Mouse (Mus musculus) thymus, postnatal 25 days (tissue): Measurements from ENCODE around the gene Gstm6.
"Not testable (repeated sequence)": the region's sequence is repeated elsewhere in the genome, so short reads cannot be mapped to it uniquely, and the experiment has no call there.

ENCODE experiments used
- DNase-seq: peaks from one replicate; pipeline ENCODE4 v3.0.0; 2022

Gstm6 gene

GRCm38 (mm10) chr3:107943239-107943990 is at the start of gene Gstm6:
Gstm6 (minus strand) TSS chr3:107943749.
- DNase-seq = no peak

GRCm38 (mm10) chr3:107986041-107986562 is 42.6 kb upstream of the Gstm6 start, which contains the start of gene Gstm2:
Gstm2 (minus strand) TSS chr3:107986453.
- DNase-seq = no peak

- not testable (repeated sequence) for DNase-seq
Measured at GRCm38 (mm10) chr3:107985141-107985540, 41.6 kb upstream of the Gstm6 start.

- no peak for DNase-seq
Measured at GRCm38 (mm10) chr3:107984471-107984870, 40.9 kb upstream of the Gstm6 start.

GRCm38 (mm10) chr3:107983771-107984170 is 40.2 kb upstream of the Gstm6 start:
- DNase-seq = no peak

GRCm38 (mm10) chr3:107982726-107983125 is 39.2 kb upstream of the Gstm6 start:
- no peak for DNase-seq

- no peak for DNase-seq
Measured at GRCm38 (mm10) chr3:107981261-107981660, 37.7 kb upstream of the Gstm6 start.

GRCm38 (mm10) chr3:107977691-107978090 is 34.1 kb upstream of the Gstm6 start:
- no peak for DNase-seq

- DNase-seq = no peak
Measured at GRCm38 (mm10) chr3:107974237-107974636, 30.7 kb upstream of the Gstm6 start.

- DNase-seq = no peak
Measured at GRCm38 (mm10) chr3:107972070-107972469, 28.5 kb upstream of the Gstm6 start.

GRCm38 (mm10) chr3:107971101-107971500 is 27.6 kb upstream of the Gstm6 start:
- DNase-seq = not testable (repeated sequence)

- no peak for DNase-seq
Measured at GRCm38 (mm10) chr3:107968724-107969395, 25.3 kb upstream of the Gstm6 start, which contains the start of gene Gstm3. Gstm3 (minus strand) TSS chr3:107969283.

- DNase-seq = no peak
Measured at GRCm38 (mm10) chr3:107966631-107967030, 23.1 kb upstream of the Gstm6 start.

GRCm38 (mm10) chr3:107965592-107965991 is 22.0 kb upstream of the Gstm6 start:
- DNase-seq = no peak

GRCm38 (mm10) chr3:107964656-107965308 is 21.2 kb upstream of the Gstm6 start:
- DNase-seq = no peak

GRCm38 (mm10) chr3:107964026-107964425 is 20.5 kb upstream of the Gstm6 start:
- no peak for DNase-seq

GRCm38 (mm10) chr3:107955260-107955659 is 11.7 kb upstream of the Gstm6 start:
- not testable (repeated sequence) for DNase-seq

GRCm38 (mm10) chr3:107953906-107954305 is 10.4 kb upstream of the Gstm6 start:
- no peak for DNase-seq

- DNase-seq = peak; percentile 36
Measured at GRCm38 (mm10) chr3:107953328-107953755, 9.8 kb upstream of the Gstm6 start.

GRCm38 (mm10) chr3:107950531-107950930 is 7.0 kb upstream of the Gstm6 start:
- DNase-seq = no peak

- not testable (repeated sequence) for DNase-seq
Measured at GRCm38 (mm10) chr3:107949461-107949860, 5.9 kb upstream of the Gstm6 start.

- DNase-seq = peak; percentile 9
Measured at GRCm38 (mm10) chr3:107945729-107946128, 2.2 kb upstream of the Gstm6 start.

GRCm38 (mm10) chr3:107941261-107941660 is 2.3 kb downstream of the Gstm6 start:
- no peak for DNase-seq
